Mouse (Mus musculus) bone marrow, adult 2 months (tissue): ENCODE results near the gene Gan.

Experiments used
- CTCF ChIP-seq: fragments of 200-500 bp; IDR thresholded peaks from 2 replicates; pipeline ENCODE4 v1.5.1; 2011; ENCODE audit warnings: low read length, control low read depth; ENCODE audit not compliant: control insufficient read depth, insufficient read depth
- POLR2A ChIP-seq: fragments of 200-500 bp; IDR thresholded peaks from 2 replicates; pipeline ENCODE4 v1.6.1; 2011; ENCODE audit warnings: low read depth, mild to moderate bottlenecking, control low read depth, low read length, borderline replicate concordance; ENCODE audit not compliant: control insufficient read depth

GRCm38 (mm10) chr8:117240326-117240725 is 82.4 kb downstream of the Gan start:
- TF ChIP-seq POLR2A = no peak
- TF ChIP-seq CTCF = no peak
